Mouse (Mus musculus): Measurements from ENCODE around the gene 4933406M09Rik.

Gene 4933406M09Rik

GRCm38 (mm10) chr1:134385666-134386065 lies at the start of gene 4933406M09Rik:
Gene 4933406M09Rik (plus strand): TSS chr1:134385940.
- no peak for ATAC-seq (ENCODE audit: insufficient number of reproducible peaks, low FRiP score, low TSS enrichment)

- no peak for ATAC-seq (ENCODE audit: insufficient number of reproducible peaks, low FRiP score, low TSS enrichment)
These were observed 48.6 kb upstream of the 4933406M09Rik start for GRCm38 (mm10) chr1:134336958-134337710.

- no peak for ATAC-seq (ENCODE audit: insufficient number of reproducible peaks, low FRiP score, low TSS enrichment)
These were observed 46.6 kb upstream of the 4933406M09Rik start for GRCm38 (mm10) chr1:134339162-134339561.

GRCm38 (mm10) chr1:134339757-134340619 lies 45.8 kb upstream of the 4933406M09Rik start:
- no peak for ATAC-seq (ENCODE audit: insufficient number of reproducible peaks, low FRiP score, low TSS enrichment)

GRCm38 (mm10) chr1:134341641-134342277 lies 44.0 kb upstream of the 4933406M09Rik start:
- ATAC-seq (ENCODE audit: insufficient number of reproducible peaks, low FRiP score, low TSS enrichment), result no peak

- peak; percentile 51; the same call in 1 of the 2 replicates for ATAC-seq (ENCODE audit: insufficient number of reproducible peaks, low FRiP score, low TSS enrichment)
These were observed 43.5 kb upstream of the 4933406M09Rik start for GRCm38 (mm10) chr1:134342278-134342664.

- ATAC-seq (ENCODE audit: insufficient number of reproducible peaks, low FRiP score, low TSS enrichment), result no peak
These were observed 42.9 kb upstream of the 4933406M09Rik start for GRCm38 (mm10) chr1:134342781-134343310.

- ATAC-seq (ENCODE audit: insufficient number of reproducible peaks, low FRiP score, low TSS enrichment), result peak; percentile 52
These were observed 42.2 kb upstream of the 4933406M09Rik start for GRCm38 (mm10) chr1:134343567-134343966.

- ATAC-seq (ENCODE audit: insufficient number of reproducible peaks, low FRiP score, low TSS enrichment), result peak; percentile 69
These were observed 41.5 kb upstream of the 4933406M09Rik start for GRCm38 (mm10) chr1:134344005-134344950.

- ATAC-seq (ENCODE audit: insufficient number of reproducible peaks, low FRiP score, low TSS enrichment), result no peak
These were observed 40.7 kb upstream of the 4933406M09Rik start for GRCm38 (mm10) chr1:134345075-134345474.

- no peak for ATAC-seq (ENCODE audit: insufficient number of reproducible peaks, low FRiP score, low TSS enrichment)
These were observed 37.9 kb upstream of the 4933406M09Rik start for GRCm38 (mm10) chr1:134347791-134348190.

GRCm38 (mm10) chr1:134353326-134353725 lies 32.4 kb upstream of the 4933406M09Rik start:
- no peak for ATAC-seq (ENCODE audit: insufficient number of reproducible peaks, low FRiP score, low TSS enrichment)

- ATAC-seq (ENCODE audit: insufficient number of reproducible peaks, low FRiP score, low TSS enrichment), result no peak
These were observed 28.3 kb upstream of the 4933406M09Rik start for GRCm38 (mm10) chr1:134357461-134357860.

GRCm38 (mm10) chr1:134360656-134361055 lies 25.1 kb upstream of the 4933406M09Rik start:
- no peak for ATAC-seq (ENCODE audit: insufficient number of reproducible peaks, low FRiP score, low TSS enrichment)

GRCm38 (mm10) chr1:134361195-134361856 lies 24.4 kb upstream of the 4933406M09Rik start:
- ATAC-seq (ENCODE audit: insufficient number of reproducible peaks, low FRiP score, low TSS enrichment), result 0 out of 2 replicates have a peak, but pooled peaks have one; percentile 31

- peak; percentile 97 for ATAC-seq (ENCODE audit: insufficient number of reproducible peaks, low FRiP score, low TSS enrichment)
These were observed 23.9 kb upstream of the 4933406M09Rik start, which contains the start of gene Tmem183a for GRCm38 (mm10) chr1:134361857-134362212. Gene Tmem183a (minus strand): TSS chr1:134361979.

- no peak for ATAC-seq (ENCODE audit: insufficient number of reproducible peaks, low FRiP score, low TSS enrichment)
These were observed 22.5 kb upstream of the 4933406M09Rik start for GRCm38 (mm10) chr1:134363194-134363593.

GRCm38 (mm10) chr1:134365491-134365890 lies 20.2 kb upstream of the 4933406M09Rik start:
- no peak for ATAC-seq (ENCODE audit: insufficient number of reproducible peaks, low FRiP score, low TSS enrichment)
